Mouse (Mus musculus): ENCODE data around the gene Ube4a. TPM values are rescaled to one million over a fixed set of nuclear protein-coding genes. Genes with fewer than 3 reads are reported as not detected.

Gene Ube4a
- polyA plus RNA-seq, 1 experiment, result 23.2 TPM

Other genes with a start within 250 kb of the Ube4a start
- gene Phldb1, start 230.4 kb downstream of the Ube4a start, polyA plus RNA-seq (2012; rRNA removed), result 75.3 and 87.2 TPM in 2 replicates
- 64.2 and 77.2 TPM in 2 replicates for gene Arcn1, start 197.8 kb downstream of the Ube4a start, polyA plus RNA-seq (2012; rRNA removed)
- gene Ift46, start 197.7 kb downstream of the Ube4a start, polyA plus RNA-seq (2012; rRNA removed), result 82.5 and 94.1 TPM in 2 replicates
- 6.9 and 8.3 TPM in 2 replicates for gene Tmem25, start 166.3 kb downstream of the Ube4a start, polyA plus RNA-seq (2012; rRNA removed)
- gene Ttc36, start 162.5 kb downstream of the Ube4a start, polyA plus RNA-seq (2012; rRNA removed), result 3.5 and 4.1 TPM in 2 replicates
- 11.7 and 16.2 TPM in 2 replicates for gene Kmt2a, start 84.3 kb downstream of the Ube4a start, polyA plus RNA-seq (2012; rRNA removed)
- gene Atp5l, start 44.9 kb downstream of the Ube4a start, polyA plus RNA-seq (2012; rRNA removed), result 679 and 839 TPM in 2 replicates
- 1.5 and 1.8 TPM in 2 replicates for gene Cd3g, start 14.8 kb upstream of the Ube4a start, polyA plus RNA-seq (2012; rRNA removed)
- 0.55 and 0.68 TPM in 2 replicates for gene Cd3d, start 16.2 kb upstream of the Ube4a start, polyA plus RNA-seq (2012; rRNA removed)
- gene Cd3e, start 44.0 kb upstream of the Ube4a start, polyA plus RNA-seq (2012; rRNA removed), result 0.94 and 0.98 TPM in 2 replicates
- 53.5 and 62.3 TPM in 2 replicates for gene Mpzl2, start 74.2 kb upstream of the Ube4a start, polyA plus RNA-seq (2012; rRNA removed)
- gene Mpzl3, start 89.6 kb upstream of the Ube4a start, polyA plus RNA-seq (2012; rRNA removed), result 11.0 and 11.4 TPM in 2 replicates
- 1.4 and 1.5 TPM in 2 replicates for gene Jaml, start 113.6 kb upstream of the Ube4a start, polyA plus RNA-seq (2012; rRNA removed)
- 0.33 and 0.44 TPM in 2 replicates for gene Scn2b, start 152.2 kb upstream of the Ube4a start, polyA plus RNA-seq (2012; rRNA removed)
- gene Scn4b, start 172.8 kb upstream of the Ube4a start, polyA plus RNA-seq (2012; rRNA removed), result 0.98 and 1.3 TPM in 2 replicates
- gene BC049352, start 216.4 kb upstream of the Ube4a start, polyA plus RNA-seq (2012; rRNA removed), result 0.06 TPM in 2 replicates
- 5.6 and 5.9 TPM in 2 replicates for gene Tmprss4, start 238.5 kb upstream of the Ube4a start, polyA plus RNA-seq (2012; rRNA removed)